ENCODE assay signal across 7 mouse cellular contexts in the genomic region with DNA sequence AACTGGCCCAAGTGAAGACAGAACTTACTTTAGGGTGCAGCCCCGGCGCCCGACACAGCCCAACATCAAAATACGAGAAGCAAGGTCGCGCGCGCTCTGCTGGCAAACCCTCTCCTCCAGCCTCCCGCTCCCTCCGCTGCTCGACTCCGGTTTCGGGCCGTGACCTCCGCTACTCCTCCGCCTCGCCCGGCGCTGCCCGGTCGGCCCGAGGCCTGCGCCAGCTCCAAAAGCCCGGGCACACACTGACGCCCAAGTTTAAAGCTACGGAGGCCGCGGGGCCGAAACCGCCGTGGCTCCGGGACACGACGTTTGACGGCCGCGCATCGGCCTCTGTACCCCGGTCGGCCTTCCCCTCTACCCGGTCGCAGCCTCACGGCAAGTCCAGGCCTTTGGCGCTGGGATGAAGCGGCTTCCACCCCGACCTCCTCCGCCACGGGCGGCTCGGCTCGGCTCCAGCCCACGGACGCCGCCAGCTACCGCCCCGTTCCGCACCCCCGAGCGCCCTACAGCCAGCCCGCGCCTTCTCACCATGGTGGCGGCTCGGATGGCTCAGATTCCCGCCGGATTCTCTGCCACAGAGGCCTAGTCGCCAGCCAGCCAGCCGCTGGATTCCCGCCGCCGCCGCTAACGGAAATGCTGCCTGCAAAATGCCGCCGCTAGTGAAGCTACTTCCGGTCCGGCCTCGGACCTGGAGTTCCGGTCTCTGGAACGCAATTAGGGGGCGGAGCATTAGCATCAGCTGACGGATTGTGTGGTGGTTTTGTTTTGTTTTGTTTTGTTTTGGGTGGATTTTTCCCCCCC. TPM values are rescaled to one million over a fixed set of nuclear protein-coding genes. Genes with fewer than 3 reads are reported as not detected.
DNase-seq lines count a peak whose midpoint lies in the region; ATAC-seq lines count a peak whose summit lies in the region.

A gene (minus strand): TSS at position 698 of the 801 bp plus-strand sequence.

- peak; percentile 93 for DNase-seq in adrenal gland, adult 2 months
- peak; percentile 83 for DNase-seq in embryo, embryonic 11.5 days (ENCODE audit: low read depth, low spot score)
- DNase-seq in gastrocnemius, postnatal 4 days (ENCODE audit: low spot score in 2 of 2) = peak; percentile 76 to 91
- DNase-seq in left cerebral cortex, postnatal 36 days (ENCODE audit: low spot score in 2 of 2) = peak; percentile 90 to 92
- no peak for DNase-seq in midbrain, embryonic 11.5 days (ENCODE audit: low spot score, missing footprints)
- DNase-seq in skeletal muscle tissue, adult 2 months (ENCODE audit: low read depth, low spot score) = peak; percentile 86

- 0 out of 2 replicates have a peak, but pooled peaks cover 8% of the 10 kb centered on the region for H3K36me3 ChIP-seq in intestine, embryonic 16.5 days (ENCODE audit: control insufficient read depth, insufficient read depth, low read length)
- H3K36me3 ChIP-seq in midbrain, embryonic 11.5 days (ENCODE audit: control insufficient read depth, insufficient read depth, low read length) = peaks cover 14% of the 10 kb centered on the region

- peak within 1 kb of the TSS; percentile 98 for H3K9ac ChIP-seq in intestine, embryonic 16.5 days (ENCODE audit: low read depth, low read length)
- peak within 1 kb of the TSS; percentile 100 for H3K9ac ChIP-seq in midbrain, embryonic 11.5 days (ENCODE audit: low read length)

- H3K27me3 ChIP-seq in intestine, embryonic 16.5 days (replicated peaks; ENCODE audit: control insufficient read depth, insufficient read depth, low read length) = no peaks in the 10 kb centered on the region
- no peaks in the 10 kb centered on the region for H3K27me3 ChIP-seq in midbrain, embryonic 11.5 days (ENCODE audit: control insufficient read depth, insufficient read depth, low read length)

- peak within 1 kb of the TSS; percentile 78 for H3K4me3 ChIP-seq in intestine, embryonic 16.5 days (ENCODE audit: low read length)
- H3K4me3 ChIP-seq in midbrain, embryonic 11.5 days (ENCODE audit: low read depth, low read length) = peak within 1 kb of the TSS; percentile 99

- H3K4me2 ChIP-seq in intestine, embryonic 16.5 days (ENCODE audit: low read depth, low read length) = peak within 1 kb of the TSS; percentile 78
- H3K4me2 ChIP-seq in midbrain, embryonic 11.5 days = peak within 1 kb of the TSS; percentile 87

- no peaks in the 10 kb centered on the region; the same call in 1 of the 2 replicates for H3K9me3 ChIP-seq in intestine, embryonic 16.5 days (ENCODE audit: control insufficient read depth, low read length)
- H3K9me3 ChIP-seq in midbrain, embryonic 11.5 days (ENCODE audit: control insufficient read depth, low read length) = no peaks in the 10 kb centered on the region; the same call in 1 of the 2 replicates

- H3K27ac ChIP-seq in intestine, embryonic 16.5 days (ENCODE audit: low read length) = peak within 1 kb of the TSS; percentile 91
- H3K27ac ChIP-seq in midbrain, embryonic 11.5 days (ENCODE audit: low read depth, low read length) = peak within 1 kb of the TSS; percentile 94

- ATAC-seq in intestine, embryonic 16.5 days = peak; percentile 94
- ATAC-seq in midbrain, embryonic 11.5 days (ENCODE audit: low FRiP score) = peak; percentile 93

- intact Hi-C loops in left cerebral cortex, postnatal 36 days (cut with DNase I) = loop anchor here (1.0 to 5.0 kb wide), 2 partner anchors 68 to 95 kb away; a partner anchor contains a TSS

- under 1% methylated on average over 81 of the region's 81 CpGs for WGBS in intestine, embryonic 16.5 days
- WGBS in midbrain, embryonic 11.5 days = under 1% methylated on average over 81 of the region's 81 CpGs

- peaks cover 18% of the 10 kb centered on the region for H3K4me1 ChIP-seq in intestine, embryonic 16.5 days (ENCODE audit: control insufficient read depth, insufficient read depth, low read length)
- H3K4me1 ChIP-seq in midbrain, embryonic 11.5 days (ENCODE audit: control insufficient read depth, insufficient read depth, low read length) = peaks cover 12% of the 10 kb centered on the region

RNA-seq across cellular contexts. Expression of the gene that starts here (rescaled TPM):
- 100 to 1,000 TPM; 112 to 187 TPM for total RNA-seq in adrenal gland, adult 2 months (2021)
- 350 and 452 TPM in 2 replicates for polyA plus RNA-seq in adrenal gland, adult 2 months (2012; rRNA removed)
- total RNA-seq in gastrocnemius, postnatal 4 days (2021) = 100 to 1,000 TPM; 188 to 199 TPM
- polyA plus RNA-seq in intestine, embryonic 16.5 days (2015; fragmentation: Nextera tagmentation; extraction: Ambion mirVana) = 470 and 526 TPM in 2 replicates
- total RNA-seq in left cerebral cortex, postnatal 36 days (2021) = 100 to 1,000 TPM in 1 of 2 experiments, 10 to 100 TPM in 1; 97.8 to 108 TPM
- 725 and 751 TPM in 2 replicates for polyA plus RNA-seq in midbrain, embryonic 11.5 days (2014; fragmentation: Nextera tagmentation; extraction: Ambion mirVana)
